Mouse (Mus musculus) brain, adult 10 weeks (tissue): ENCODE results near the gene Lca5l. TPM values are rescaled to one million over a fixed set of nuclear protein-coding genes. Genes with fewer than 3 reads are reported as not detected.

ENCODE experiments used
- polyA plus RNA-seq: library from polyadenylated mRNA; stranded (reverse); fragments of 350-450 nt; fragmentation: Illumina TruSeq; extraction: RNeasy Lipid Tissue Mini Kit (QIAGEN cat#74804); gene quantifications from one replicate; pipeline ENCODE4 v1.2.3, GENCODE M21; 2015; ENCODE audit warnings: low read depth, low replicate concordance

The Lca5l gene
- 1.8 TPM for polyA plus RNA-seq

GRCm38 (mm10) chr16:96191531-96192506 lies at the start of gene Lca5l:
Lca5l (minus strand) TSS chr16:96192271.

GRCm38 (mm10) chr16:96235366-96235970 lies 43.4 kb upstream of the Lca5l start, which contains the start of gene B3galt5:
B3galt5 (plus strand) TSS chr16:96235801.

GRCm38 (mm10) chr16:96199913-96200701 lies 8.0 kb upstream of the Lca5l start, which contains the start of gene Sh3bgr:
Sh3bgr (plus strand) TSS chr16:96200450.

GRCm38 (mm10) chr16:96145110-96145800 lies 46.8 kb downstream of the Lca5l start, which contains the start of gene Wrb:
Wrb (plus strand) TSS chr16:96145407.

GRCm38 (mm10) chr16:96127657-96128344 lies 64.3 kb downstream of the Lca5l start, which contains the start of gene Hmgn1:
Hmgn1 (minus strand) TSS chr16:96127729.

Other genes starting within 250 kb of the Lca5l start
- gene Psmg1, start 201.3 kb downstream of the Lca5l start, polyA plus RNA-seq: 31.3 TPM
- gene Brwd1, start 109.7 kb downstream of the Lca5l start, polyA plus RNA-seq: 96.9 TPM
- gene Hmgn1, start 64.5 kb downstream of the Lca5l start, polyA plus RNA-seq: 70.7 TPM
- 57.2 TPM for gene Wrb, start 46.9 kb downstream of the Lca5l start, polyA plus RNA-seq
- gene Sh3bgr, start 8.2 kb upstream of the Lca5l start, polyA plus RNA-seq: 3.1 TPM
- gene B3galt5, start 43.5 kb upstream of the Lca5l start, polyA plus RNA-seq: 33.4 TPM